In the genomic region with DNA sequence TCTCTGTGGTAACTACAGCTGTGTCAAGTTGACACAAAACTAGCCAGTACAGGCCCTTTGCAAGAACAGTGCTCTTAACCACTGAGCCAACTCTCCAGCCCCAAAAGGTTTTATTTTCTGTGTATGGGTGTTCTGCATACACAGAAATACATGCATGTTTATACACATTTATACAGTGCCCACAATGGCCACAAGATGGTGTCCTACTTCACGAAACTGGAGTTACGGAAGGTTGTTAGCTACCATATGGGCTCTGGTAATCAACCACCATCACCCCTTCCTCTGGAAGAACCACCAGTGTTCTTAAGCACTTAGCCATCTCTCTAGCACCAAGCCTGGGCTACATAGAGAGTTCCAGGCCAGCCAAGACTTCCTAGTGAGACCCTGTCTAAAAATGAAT, we compare ENCODE assay signal across 9 mouse cellular contexts. TPM values are rescaled to one million over a fixed set of nuclear protein-coding genes. Genes with fewer than 3 reads are reported as not detected.
DNase-seq lines count a peak whose midpoint lies in the region; ATAC-seq and TF ChIP-seq lines count a peak whose summit lies in the region.
"Had no signal": no experiment of that assay in that cellular context is flagged by ENCODE, and none has a peak within 500 bp of the region (broad histone marks: within the 10 kb centered on the region; RNA-seq: fewer than 3 reads in every experiment).

No protein-coding gene starts in this region.

- WGBS in kidney, adult 2 months, result 64% methylated on average over 2 of the region's 2 CpGs
- whole genome bisulfite sequencing in liver, embryonic 13.5 days (ENCODE audit: insufficient replicate concordance), result 44% methylated on average over 2 of the region's 2 CpGs

- no peak overlapping the region for H3K4me2 ChIP-seq in liver, embryonic 13.5 days

- no peak overlapping the region for H3K4me3 ChIP-seq in kidney, adult 2 months (ENCODE audit: insufficient read depth, low read depth, low read length)
- no peak overlapping the region for H3K4me3 ChIP-seq in liver, embryonic 13.5 days (replicated peaks)

- no peak overlapping the region for H3K27ac ChIP-seq in kidney, adult 2 months (ENCODE audit: insufficient read depth, low read depth, low read length)
- no peak overlapping the region for H3K27ac ChIP-seq in liver, embryonic 13.5 days

- H3K36me3 ChIP-seq in kidney, adult 2 months (ENCODE audit: control insufficient read depth, insufficient read depth, low read length), result no peaks in the 10 kb centered on the region
- no peaks in the 10 kb centered on the region for H3K36me3 ChIP-seq in liver, embryonic 13.5 days

- TF ChIP-seq POLR2A in kidney, adult 2 months (IDR thresholded peaks at IDR 0.05; ENCODE audit: low read depth, low read length), result no peak

- no peaks in the 10 kb centered on the region for H3K9me3 ChIP-seq in liver, embryonic 13.5 days (replicated peaks)

- H3K4me1 ChIP-seq in kidney, adult 2 months (ENCODE audit: control insufficient read depth, insufficient read depth, low read length), result peaks cover 2% of the 10 kb centered on the region; the same call in 1 of the 2 replicates
- peaks cover 14% of the 10 kb centered on the region for H3K4me1 ChIP-seq in liver, embryonic 13.5 days (replicated peaks)

- no peaks in the 10 kb centered on the region for H3K27me3 ChIP-seq in kidney, adult 2 months (replicated peaks; ENCODE audit: control insufficient read depth, insufficient read depth, low read length)
- H3K27me3 ChIP-seq in liver, embryonic 13.5 days, result no peaks in the 10 kb centered on the region

- peak; percentile 51 for DNase-seq in kidney, adult 2 months
- no peak for DNase-seq in kidney, adult 11 months
- DNase-seq in CD4-positive, CD25-positive, alpha-beta regulatory T cell, adult 2 months (ENCODE audit: low read depth, low spot score), result peak; percentile 73
- peak; percentile 80 for DNase-seq in ZHBTc4 (ENCODE audit: low read depth, low spot score)
- peak; percentile 37 for DNase-seq in liver, embryonic 13.5 days
- no peak for DNase-seq in ovary, adult 18-20 months (ENCODE audit: low spot score)
- DNase-seq in adrenal gland, postnatal 4 days (ENCODE audit: low spot score in 2 of 2), result no peak
- DNase-seq in yolk sac, embryonic 10.5 days (ENCODE audit: low spot score), result no peak
- DNase-seq: heart, adult 18-20 months had no signal

- TF ChIP-seq CTCF in kidney, adult 2 months (conservative IDR thresholded peaks at IDR 0.05; ENCODE audit: insufficient read depth, insufficient read length, low read depth, low read length), result peak; percentile 40

- ATAC-seq in liver, embryonic 13.5 days (ENCODE audit: low read depth), result no peak; the same call in 1 of the 2 replicates

- no peak overlapping the region for H3K9ac ChIP-seq in liver, embryonic 13.5 days

RNA-seq across cellular contexts. Expression of gene E4f1, which starts 8.5 kb away (rescaled TPM):
- polyA plus RNA-seq in kidney, adult 2 months (2012; rRNA removed), result 63.7 and 72.8 TPM in 2 replicates
- polyA plus RNA-seq in liver, embryonic 13.5 days (2015; fragmentation: Nextera tagmentation; extraction: Ambion mirVana), result 11.7 and 13.0 TPM in 2 replicates
- total RNA-seq in adrenal gland, postnatal 4 days (2021), result 10 to 100 TPM; 31.8 to 35.1 TPM

RNA-seq across cellular contexts. Expression of gene Pgp, which starts 8.6 kb away (rescaled TPM):
- 38.7 and 46.5 TPM in 2 replicates for polyA plus RNA-seq in kidney, adult 2 months (2012; rRNA removed)
- polyA plus RNA-seq in liver, embryonic 13.5 days (2015; fragmentation: Nextera tagmentation; extraction: Ambion mirVana), result 84.0 and 86.7 TPM in 2 replicates
- total RNA-seq in adrenal gland, postnatal 4 days (2021), result 10 to 100 TPM; 44.6 to 46.4 TPM

RNA-seq across cellular contexts. Expression of gene Bricd5, which starts 12.1 kb away (rescaled TPM):
- 0.56 and 0.96 TPM in 2 replicates for polyA plus RNA-seq in kidney, adult 2 months (2012; rRNA removed)
- 0.13 TPM in 1 of 2 replicates, not detected in the other for polyA plus RNA-seq in liver, embryonic 13.5 days (2015; fragmentation: Nextera tagmentation; extraction: Ambion mirVana)
- under 1 TPM; 0.50 to 0.93 TPM for total RNA-seq in adrenal gland, postnatal 4 days (2021)
- total RNA-seq: heart, adult 18-20 months had no signal

RNA-seq across cellular contexts. Expression of gene Mlst8, which starts 17.3 kb away (rescaled TPM):
- 26.1 and 32.1 TPM in 2 replicates for polyA plus RNA-seq in kidney, adult 2 months (2012; rRNA removed)
- polyA plus RNA-seq in liver, embryonic 13.5 days (2015; fragmentation: Nextera tagmentation; extraction: Ambion mirVana), result 11.7 and 13.8 TPM in 2 replicates
- total RNA-seq in adrenal gland, postnatal 4 days (2021), result 10 to 100 TPM; 28.0 to 30.0 TPM

RNA-seq across cellular contexts. Expression of gene Dnase1l2, which starts 18.7 kb away (rescaled TPM):
- 7.6 and 8.8 TPM in 2 replicates for polyA plus RNA-seq in kidney, adult 2 months (2012; rRNA removed)
- polyA plus RNA-seq in liver, embryonic 13.5 days (2015; fragmentation: Nextera tagmentation; extraction: Ambion mirVana), result 0.33 and 0.68 TPM in 2 replicates
- total RNA-seq in adrenal gland, postnatal 4 days (2021), result 1 to 10 TPM; 3.1 to 3.4 TPM

Comparison
In these comparisons a context has a peak if more than half of its experiments do, and no peak if none do; other contexts are left out.
1. DNase-seq: peak in kidney, adult 2 months (single experiment), CD4-positive, CD25-positive, alpha-beta regulatory T cell, adult 2 months (single experiment), ZHBTc4 (single experiment) and liver, embryonic 13.5 days (single experiment); none in kidney, adult 11 months (single experiment), ovary, adult 18-20 months (single experiment), adrenal gland, postnatal 4 days (0 of 2) and yolk sac, embryonic 10.5 days (single experiment).